Mouse (Mus musculus): ENCODE results near the gene Hydin. TPM values are rescaled to one million over a fixed set of nuclear protein-coding genes. Genes with fewer than 3 reads are reported as not detected.
A peak's percentile ranks its signal among the peaks of the same experiment; 100 is the strongest.

The Hydin gene
- polyA plus RNA-seq (2015; fragmentation: Nextera tagmentation; extraction: Ambion mirVana): 0.31 and 0.47 TPM in 2 replicates

GRCm38 (mm10) chr8:110266741-110267140, at the start of gene Hydin:
TSS of gene Hydin (plus strand) at chr8:110266977.
- H3K4me2 ChIP-seq: peak within 1 kb of the TSS; percentile 58
- WGBS: under 1% methylated on average over 15 of the region's 15 CpGs
- peak within 1 kb of the TSS; percentile 36 for H3K4me3 ChIP-seq
- H3K27me3 ChIP-seq: peaks cover 10% of the 10 kb centered on the region; the same call in 1 of the 2 replicates
- H3K36me3 ChIP-seq (ENCODE audit: poor library complexity, severe bottlenecking): no peaks in the 10 kb centered on the region
- H3K4me1 ChIP-seq: peaks cover 10% of the 10 kb centered on the region
- no peak within 1 kb of the TSS for H3K27ac ChIP-seq
- ATAC-seq: peak; percentile 98
- no peak within 1 kb of the TSS; the same call in 1 of the 2 replicates for H3K9ac ChIP-seq
- H3K9me3 ChIP-seq (replicated peaks): no peaks in the 10 kb centered on the region

GRCm38 (mm10) chr8:110217198-110217597, 49.6 kb upstream of the Hydin start:
- peak; percentile 56 for ATAC-seq
- no peaks in the 10 kb centered on the region for H3K9me3 ChIP-seq (replicated peaks)
- H3K4me2 ChIP-seq: peak overlapping the region; percentile 75
- 33% methylated on average over 5 of the region's 5 CpGs for WGBS
- peak overlapping the region; percentile 68 for H3K27ac ChIP-seq
- H3K4me3 ChIP-seq: peak overlapping the region; percentile 60
- peak overlapping the region; percentile 46 for H3K9ac ChIP-seq
- no peaks in the 10 kb centered on the region for H3K27me3 ChIP-seq
- peaks cover 27% of the 10 kb centered on the region for H3K4me1 ChIP-seq
- H3K36me3 ChIP-seq (ENCODE audit: poor library complexity, severe bottlenecking): peaks cover 15% of the 10 kb centered on the region

- under 1% methylated on average over 43 of the region's 43 CpGs for WGBS
- peak overlapping the region; percentile 68 for H3K27ac ChIP-seq
Observed at GRCm38 (mm10) chr8:110217681-110218131, 49.1 kb upstream of the Hydin start.

GRCm38 (mm10) chr8:110218511-110218910, 48.3 kb upstream of the Hydin start:
- Histone ChIP-seq H3K9me3 (replicated peaks) (no peaks in the 10 kb centered on the region), H3K9ac (peak overlapping the region; percentile 60), H3K27ac (no peak overlapping the region), H3K4me3 (peak overlapping the region; percentile 60), H3K36me3 (ENCODE audit: poor library complexity, severe bottlenecking) (peaks cover 28% of the 10 kb centered on the region), H3K4me1 (peaks cover 27% of the 10 kb centered on the region), H3K27me3 (no peaks in the 10 kb centered on the region), H3K4me2 (peak overlapping the region; percentile 75)
- no peak for ATAC-seq
- WGBS: 73% methylated on average over 5 of the region's 5 CpGs

More at GRCm38 (mm10) chr8:110217681-110218131, 49.1 kb upstream of the Hydin start:
- peak overlapping the region; percentile 60 for H3K9ac ChIP-seq
- H3K36me3 ChIP-seq (ENCODE audit: poor library complexity, severe bottlenecking): peaks cover 20% of the 10 kb centered on the region
- H3K9me3 ChIP-seq (replicated peaks): no peaks in the 10 kb centered on the region
- H3K4me3 ChIP-seq: peak overlapping the region; percentile 60
- peak; percentile 100 for ATAC-seq
- no peaks in the 10 kb centered on the region for H3K27me3 ChIP-seq
- peak overlapping the region; percentile 75 for H3K4me2 ChIP-seq
- peaks cover 27% of the 10 kb centered on the region for H3K4me1 ChIP-seq

GRCm38 (mm10) chr8:110220936-110221335, 45.8 kb upstream of the Hydin start:
- H3K27me3 ChIP-seq: no peaks in the 10 kb centered on the region
- 91% methylated on average over 14 of the region's 14 CpGs for WGBS

GRCm38 (mm10) chr8:110230803-110231202, 36.0 kb upstream of the Hydin start:
- Histone ChIP-seq H3K9ac (no peak overlapping the region), H3K4me3 (no peak overlapping the region), H3K4me1 (no peaks in the 10 kb centered on the region), H3K9me3 (replicated peaks) (no peaks in the 10 kb centered on the region; the same call in 1 of the 2 replicates), H3K27me3 (0 out of 2 replicates have a peak, but pooled peaks cover 3% of the 10 kb centered on the region), H3K36me3 (ENCODE audit: poor library complexity, severe bottlenecking) (peaks cover 2% of the 10 kb centered on the region; the same call in 1 of the 2 replicates), H3K27ac (no peak overlapping the region), H3K4me2 (no peak overlapping the region)
- 83% methylated on average over 6 of the region's 6 CpGs for WGBS
- no peak for ATAC-seq

More at GRCm38 (mm10) chr8:110220936-110221335, 45.8 kb upstream of the Hydin start:
- Histone ChIP-seq H3K4me3 (no peak overlapping the region), H3K9me3 (replicated peaks) (no peaks in the 10 kb centered on the region), H3K27ac (no peak overlapping the region), H3K4me1 (peaks cover 27% of the 10 kb centered on the region), H3K4me2 (no peak overlapping the region), H3K9ac (no peak overlapping the region), H3K36me3 (ENCODE audit: poor library complexity, severe bottlenecking) (peaks cover 47% of the 10 kb centered on the region)
- no peak for ATAC-seq

- Histone ChIP-seq H3K27ac (peak overlapping the region; percentile 76), H3K9ac (no peak overlapping the region), H3K4me1 (peaks cover 15% of the 10 kb centered on the region), H3K9me3 (replicated peaks) (no peaks in the 10 kb centered on the region), H3K4me2 (no peak overlapping the region), H3K4me3 (no peak overlapping the region), H3K27me3 (no peaks in the 10 kb centered on the region), H3K36me3 (ENCODE audit: poor library complexity, severe bottlenecking) (no peaks in the 10 kb centered on the region)
- peak; percentile 69; the same call in 1 of the 2 replicates for ATAC-seq
- 32% methylated on average over 7 of the region's 7 CpGs for WGBS
Observed at GRCm38 (mm10) chr8:110242278-110243177, 24.2 kb upstream of the Hydin start.

GRCm38 (mm10) chr8:110244566-110244965, 22.2 kb upstream of the Hydin start:
- no peaks in the 10 kb centered on the region for H3K36me3 ChIP-seq (ENCODE audit: poor library complexity, severe bottlenecking)
- H3K4me1 ChIP-seq: peaks cover 15% of the 10 kb centered on the region
- ATAC-seq: no peak
- no peaks in the 10 kb centered on the region for H3K9me3 ChIP-seq (replicated peaks)
- H3K27ac ChIP-seq: no peak overlapping the region
- 76% methylated on average over 2 of the region's 2 CpGs for WGBS
- no peak overlapping the region for H3K4me3 ChIP-seq
- no peak overlapping the region for H3K9ac ChIP-seq
- H3K4me2 ChIP-seq: no peak overlapping the region
- H3K27me3 ChIP-seq: no peaks in the 10 kb centered on the region

- no peaks in the 10 kb centered on the region for H3K9me3 ChIP-seq (replicated peaks)
- H3K9ac ChIP-seq: no peak overlapping the region
- no peak overlapping the region for H3K4me2 ChIP-seq
- no peaks in the 10 kb centered on the region for H3K36me3 ChIP-seq (ENCODE audit: poor library complexity, severe bottlenecking)
- peaks cover 12% of the 10 kb centered on the region for H3K4me1 ChIP-seq
- ATAC-seq: no peak
- no peaks in the 10 kb centered on the region for H3K27me3 ChIP-seq
- no peak overlapping the region for H3K4me3 ChIP-seq
- no peak overlapping the region for H3K27ac ChIP-seq
- 87% methylated on average over 6 of the region's 6 CpGs for WGBS
Observed at GRCm38 (mm10) chr8:110247238-110247637, 19.5 kb upstream of the Hydin start.

- H3K27me3 ChIP-seq: no peaks in the 10 kb centered on the region
- no peak overlapping the region for H3K9ac ChIP-seq
- no peaks in the 10 kb centered on the region for H3K36me3 ChIP-seq (ENCODE audit: poor library complexity, severe bottlenecking)
- ATAC-seq: no peak
- H3K4me3 ChIP-seq: no peak overlapping the region
- H3K4me1 ChIP-seq: no peaks in the 10 kb centered on the region
- no peaks in the 10 kb centered on the region for H3K9me3 ChIP-seq (replicated peaks)
- H3K27ac ChIP-seq: no peak overlapping the region
- WGBS: 87% methylated on average over 4 of the region's 4 CpGs
- H3K4me2 ChIP-seq: no peak overlapping the region
Observed at GRCm38 (mm10) chr8:110253986-110254385, 12.8 kb upstream of the Hydin start.

GRCm38 (mm10) chr8:110265796-110266305, 926 bp upstream of the Hydin start:
- no peaks in the 10 kb centered on the region for H3K36me3 ChIP-seq (ENCODE audit: poor library complexity, severe bottlenecking)
- H3K4me1 ChIP-seq: peaks cover 10% of the 10 kb centered on the region
- H3K9me3 ChIP-seq (replicated peaks): no peaks in the 10 kb centered on the region
- H3K27ac ChIP-seq: no peak overlapping the region
- no peak overlapping the region for H3K4me3 ChIP-seq
- H3K9ac ChIP-seq: no peak overlapping the region
- no peak overlapping the region for H3K4me2 ChIP-seq
- ATAC-seq: no peak
- WGBS: 69% methylated on average over 11 of the region's 11 CpGs
- peaks cover 10% of the 10 kb centered on the region; the same call in 1 of the 2 replicates for H3K27me3 ChIP-seq

GRCm38 (mm10) chr8:110267268-110267667, 491 bp downstream of the Hydin start:
- H3K9me3 ChIP-seq (replicated peaks): no peaks in the 10 kb centered on the region
- H3K4me1 ChIP-seq: peaks cover 10% of the 10 kb centered on the region
- peaks cover 10% of the 10 kb centered on the region; the same call in 1 of the 2 replicates for H3K27me3 ChIP-seq
- no peak overlapping the region; the same call in 1 of the 2 replicates for H3K9ac ChIP-seq
- no peaks in the 10 kb centered on the region for H3K36me3 ChIP-seq (ENCODE audit: poor library complexity, severe bottlenecking)
- H3K27ac ChIP-seq: no peak overlapping the region
- peak overlapping the region; percentile 58 for H3K4me2 ChIP-seq
- no peak for ATAC-seq
- H3K4me3 ChIP-seq: peak overlapping the region; percentile 36
- 8% methylated on average over 12 of the region's 12 CpGs for WGBS

Data from forebrain, embryonic 13.5 days (tissue).